Mouse (Mus musculus) olfactory bulb, adult 2 months (tissue): Measurements from ENCODE around the gene B3galt5.

Source experiments
- CTCF ChIP-seq: fragments of 200-500 bp; IDR thresholded peaks from 2 replicates; pipeline ENCODE4 v1.5.1; 2012; ENCODE audit warnings: low read depth, mild to moderate bottlenecking, low read length, moderate library complexity; ENCODE audit not compliant: insufficient read depth
- POLR2A ChIP-seq: fragments of 200-500 bp; IDR thresholded peaks from 2 replicates; pipeline ENCODE4 v1.6.1; 2012; ENCODE audit warnings: mild to moderate bottlenecking, low read depth, low read length, moderate library complexity; ENCODE audit not compliant: insufficient read depth

- peak; percentile 40; the same call in 1 of the 2 replicates for TF ChIP-seq CTCF
- no peak for TF ChIP-seq POLR2A
Measured at GRCm38 (mm10) chr16:96357903-96358302, 122.3 kb downstream of the B3galt5 start.
